Mouse (Mus musculus) kidney, postnatal 0 days (tissue): ENCODE measurements at regions not wholly inside any gene's neighbourhood (a gene's known extent, or its start where the extent isn't known, plus 50 kb on each side); places are given as distances from the start of the nearest gene placed in this dataset.

Experiments
- ATAC-seq: fragments of 200-750 bp; cut with Nextera tagmentation; replicated peaks from 2 replicates; pipeline ENCODE4 v1.8.0; 2017; ENCODE audit warnings: low read depth, moderate number of reproducible peaks, moderate TSS enrichment, moderate library complexity; ENCODE audit not compliant: low FRiP score
- DNase-seq: peaks from one replicate; pipeline ENCODE4 v3.0.0-alpha.2; 2016; ENCODE audit warnings: low spot score
- H3K27ac ChIP-seq: fragments of 300-500 bp; sonication (generic); 2 replicates; pipeline ENCODE4 v1.5.1; 2014; ENCODE audit warnings: mild to moderate bottlenecking
- H3K27me3 ChIP-seq: fragments of 300-500 bp; sonication (generic); 2 replicates; pipeline ENCODE4 v1.6.1; 2014; ENCODE audit warnings: low read length, mixed read lengths; ENCODE audit not compliant: insufficient read depth
- H3K36me3 ChIP-seq: fragments of 300-500 bp; sonication (generic); 2 replicates; pipeline ENCODE4 v1.6.1; 2014; ENCODE audit warnings: low read length, mixed read lengths; ENCODE audit not compliant: insufficient read depth
- H3K4me1 ChIP-seq: fragments of 300-500 bp; sonication (generic); replicated peaks from 2 replicates; pipeline ENCODE4 v1.6.1; 2014; ENCODE audit warnings: antibody characterized with exemption, low read length, mixed read lengths; ENCODE audit not compliant: insufficient read depth
- H3K4me2 ChIP-seq: fragments of 300-500 bp; sonication (generic); 2 replicates; pipeline ENCODE4 v1.6.1; 2014; ENCODE audit warnings: mild to moderate bottlenecking, low read length, moderate library complexity, mixed read lengths
- H3K4me3 ChIP-seq: fragments of 300-500 bp; sonication (generic); replicated peaks from 2 replicates; pipeline ENCODE4 v1.5.1; 2014; ENCODE audit warnings: low read depth, low read length
- H3K9ac ChIP-seq: fragments of 300-500 bp; sonication (generic); 2 replicates; pipeline ENCODE4 v1.6.1; 2014; ENCODE audit warnings: low read depth, low read length
- H3K9me3 ChIP-seq: fragments of 300-500 bp; sonication (generic); replicated peaks from 2 replicates; pipeline ENCODE4 v1.6.1; 2016; ENCODE audit warnings: low read length, inconsistent platforms, mixed read lengths
- CTCF ChIP-seq: IDR thresholded peaks from 2 replicates; pipeline ENCODE4 v1.5.1; 2016; ENCODE audit warnings: antibody characterized with exemption, low read depth, mild to moderate bottlenecking, moderate library complexity
- WGBS: fragments of 180-500 bp; shearing (Covaris S2); extraction: QIAGEN DNeasy Blood & Tissue Kit; methylation state at CpG from one replicate; pipeline ENCODE4 v1.1.7; 2014; 5-methylcytosine and 5-hydroxymethylcytosine counted together

DNA sequence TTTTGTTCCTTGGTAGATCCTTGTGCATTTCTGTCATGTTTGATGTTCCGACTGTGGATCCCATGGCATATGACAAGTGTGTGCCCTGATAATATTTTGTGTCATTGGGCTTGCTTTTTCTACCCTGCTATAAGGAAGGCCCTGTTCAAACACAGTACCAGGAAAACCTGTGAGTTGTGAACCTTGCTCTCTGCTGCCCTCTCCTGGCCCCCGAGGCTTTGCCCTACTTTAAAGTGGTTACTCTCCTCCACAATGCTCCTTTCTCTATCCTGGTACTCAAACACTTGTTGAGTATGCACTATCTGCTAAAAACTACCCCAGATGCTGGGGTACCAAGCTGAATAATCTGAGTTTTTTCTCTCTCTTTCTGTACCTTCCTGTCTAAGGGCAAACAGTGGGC lies 62.1 kb upstream of the Mphosph6 start:
- ATAC-seq (no peak), DNase-seq (peak; percentile 74)
- H3K4me1 ChIP-seq: no peaks in the 10 kb centered on the region
- H3K36me3 ChIP-seq: no peaks in the 10 kb centered on the region
- no peaks in the 10 kb centered on the region for H3K9me3 ChIP-seq
- no peak overlapping the region for H3K9ac ChIP-seq
- H3K27me3 ChIP-seq: no peaks in the 10 kb centered on the region
- WGBS: 47% methylated on average over 2 of the region's 2 CpGs
- H3K4me3 ChIP-seq: no peak overlapping the region
- H3K27ac ChIP-seq: no peak overlapping the region
- no peak overlapping the region for H3K4me2 ChIP-seq
- peak; percentile 88 for TF ChIP-seq CTCF

DNA sequence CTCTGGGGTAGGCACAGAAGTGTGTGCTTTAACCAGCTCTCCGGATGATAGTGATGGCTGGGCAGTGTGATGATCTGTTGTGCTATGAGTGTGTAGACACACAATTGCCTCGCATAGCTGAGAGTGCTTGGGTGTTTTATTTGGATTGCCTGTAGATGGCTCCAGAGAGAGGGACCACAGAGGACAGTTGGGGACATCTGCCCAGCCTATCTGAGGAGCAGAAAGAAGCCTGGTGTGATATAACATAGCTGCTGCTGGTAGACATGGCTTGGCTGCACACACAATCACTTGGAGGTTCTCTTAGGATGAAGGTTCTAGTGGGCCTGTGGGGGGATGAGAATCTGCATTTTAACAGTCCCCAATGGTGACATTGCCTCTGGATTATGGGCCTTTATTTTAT lies 60.6 kb upstream of the Mphosph6 start:
- Histone ChIP-seq H3K9ac (no peak overlapping the region), H3K27me3 (no peaks in the 10 kb centered on the region), H3K4me1 (no peaks in the 10 kb centered on the region), H3K27ac (no peak overlapping the region), H3K4me3 (no peak overlapping the region), H3K4me2 (no peak overlapping the region), H3K9me3 (no peaks in the 10 kb centered on the region), H3K36me3 (no peaks in the 10 kb centered on the region)
- ATAC-seq (no peak), DNase-seq (no peak)
- TF ChIP-seq CTCF: peak; percentile 30; the same call in 1 of the 2 replicates
- 65% methylated on average over 2 of the region's 2 CpGs for WGBS

DNA sequence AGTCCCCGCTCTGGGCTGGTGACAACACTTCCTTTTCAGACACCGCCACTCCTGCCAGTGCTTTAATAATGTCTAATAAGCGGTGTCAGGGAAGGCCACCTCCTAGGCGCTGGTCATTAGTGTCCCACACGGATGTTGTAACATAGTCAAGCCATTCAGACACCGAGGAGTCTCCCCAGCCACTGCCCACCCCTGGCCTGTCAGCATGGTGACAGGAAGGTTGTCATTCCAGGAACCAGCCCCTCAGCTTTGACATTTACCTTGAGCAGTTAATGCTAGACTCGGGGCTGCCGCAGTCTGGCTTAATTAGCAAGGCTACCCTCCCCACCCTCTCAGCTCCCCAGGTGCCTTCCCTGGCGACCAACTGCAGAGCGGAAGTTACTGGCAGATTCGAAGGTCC lies 58.0 kb upstream of the Mphosph6 start:
- no peak for TF ChIP-seq CTCF
- no peaks in the 10 kb centered on the region for H3K36me3 ChIP-seq
- peak overlapping the region; percentile 13; the same call in 1 of the 2 replicates for H3K9ac ChIP-seq
- no peaks in the 10 kb centered on the region for H3K4me1 ChIP-seq
- 6% methylated on average over 11 of the region's 11 CpGs for WGBS
- H3K9me3 ChIP-seq: no peaks in the 10 kb centered on the region
- 0 out of 2 replicates have a peak, but pooled peaks have one; percentile 3 for ATAC-seq
- no peak overlapping the region for H3K4me3 ChIP-seq
- H3K27ac ChIP-seq: no peak overlapping the region
- peak overlapping the region; percentile 51 for H3K4me2 ChIP-seq
- H3K27me3 ChIP-seq: no peaks in the 10 kb centered on the region
- DNase-seq: no peak

DNA sequence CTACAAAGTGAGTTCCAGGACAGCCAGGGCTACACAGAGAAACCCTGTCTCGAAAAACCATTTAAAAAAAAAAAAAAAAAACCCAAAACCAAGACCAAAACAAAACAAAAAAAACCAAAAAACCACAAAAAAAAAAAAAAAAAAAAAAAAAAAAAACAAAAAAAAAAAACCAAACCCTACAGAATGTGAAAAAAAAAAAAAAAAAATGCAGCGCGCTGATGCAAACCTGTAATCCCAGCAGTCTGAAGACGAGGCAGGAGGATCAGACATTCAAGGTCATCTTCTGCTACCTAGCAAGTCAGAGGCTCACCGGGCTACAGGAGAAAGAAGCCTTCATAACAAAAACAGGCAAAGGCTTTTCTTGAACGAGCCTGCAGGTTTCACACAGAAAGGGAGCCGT lies 57.4 kb upstream of the Mphosph6 start:
- Histone ChIP-seq H3K27ac (no peak overlapping the region), H3K4me1 (no peaks in the 10 kb centered on the region), H3K9me3 (no peaks in the 10 kb centered on the region), H3K9ac (no peak overlapping the region), H3K36me3 (no peaks in the 10 kb centered on the region), H3K4me2 (no peak overlapping the region), H3K4me3 (no peak overlapping the region), H3K27me3 (no peaks in the 10 kb centered on the region)
- WGBS: 71% methylated on average over 7 of the region's 7 CpGs
- DNase-seq (no peak), ATAC-seq (no peak)
- TF ChIP-seq CTCF: no peak

DNA sequence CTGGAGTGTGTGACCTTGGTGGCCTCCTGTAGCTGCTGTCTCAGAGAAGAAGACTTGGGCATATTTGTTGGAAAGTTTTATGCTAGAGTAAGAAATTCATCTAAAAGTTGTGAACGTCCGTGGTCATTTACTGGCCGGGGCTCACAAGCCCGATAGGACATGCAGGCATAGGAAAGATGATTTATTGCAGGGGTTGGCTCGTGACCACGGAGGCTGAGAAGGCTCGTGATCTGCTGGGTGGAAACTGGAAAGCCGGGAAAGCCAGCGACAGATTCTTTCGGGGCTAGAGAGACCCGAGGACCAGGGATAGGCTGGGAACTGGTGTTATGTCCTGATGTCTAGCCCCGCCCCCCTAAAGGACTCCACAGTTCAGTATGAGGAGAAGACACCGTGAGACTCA lies 54.4 kb upstream of the Mphosph6 start:
- WGBS: 45% methylated on average over 13 of the region's 13 CpGs
- H3K4me1 ChIP-seq: peaks cover 4% of the 10 kb centered on the region; the same call in 1 of the 2 replicates
- ATAC-seq (no peak), DNase-seq (peak; percentile 54)
- H3K9me3 ChIP-seq: no peaks in the 10 kb centered on the region
- H3K9ac ChIP-seq: no peak overlapping the region
- TF ChIP-seq CTCF: no peak
- H3K27me3 ChIP-seq: no peaks in the 10 kb centered on the region
- no peaks in the 10 kb centered on the region for H3K36me3 ChIP-seq
- H3K27ac ChIP-seq: no peak overlapping the region
- H3K4me2 ChIP-seq: no peak overlapping the region
- no peak overlapping the region for H3K4me3 ChIP-seq

DNA sequence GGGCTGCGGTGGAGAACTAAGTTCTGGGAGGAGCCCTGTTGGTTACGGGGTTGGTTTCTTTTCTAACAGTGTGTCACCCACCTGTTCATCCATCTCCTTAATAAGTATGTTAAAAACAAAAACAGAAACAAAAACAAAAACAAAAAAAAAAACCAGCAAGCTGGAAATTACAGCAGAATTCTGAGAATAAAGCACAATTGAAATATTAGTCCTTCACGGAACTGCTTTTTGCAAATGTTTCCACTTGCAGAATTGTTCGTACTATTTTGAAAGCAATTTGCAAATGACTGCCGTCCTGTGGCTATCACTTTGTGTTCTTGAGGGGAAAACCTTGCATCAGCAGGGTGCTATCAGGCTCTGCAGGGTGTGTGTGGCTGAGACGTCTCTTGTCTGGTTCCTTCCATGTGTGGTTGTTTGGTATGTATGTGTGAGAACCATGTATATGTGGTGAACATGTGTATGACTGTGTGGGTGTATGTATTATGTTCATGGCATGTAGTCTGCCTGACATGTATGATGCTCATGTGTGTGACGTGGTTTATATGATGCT lies 53.3 kb upstream of the Mphosph6 start:
- H3K27ac ChIP-seq: no peak overlapping the region
- no peak for TF ChIP-seq CTCF
- H3K4me3 ChIP-seq: no peak overlapping the region
- H3K9ac ChIP-seq: no peak overlapping the region
- H3K36me3 ChIP-seq: no peaks in the 10 kb centered on the region
- 88% methylated on average over 7 of the region's 7 CpGs for WGBS
- no peak overlapping the region for H3K4me2 ChIP-seq
- peaks cover 4% of the 10 kb centered on the region; the same call in 1 of the 2 replicates for H3K4me1 ChIP-seq
- DNase-seq (no peak), ATAC-seq (no peak)
- no peaks in the 10 kb centered on the region for H3K9me3 ChIP-seq
- no peaks in the 10 kb centered on the region for H3K27me3 ChIP-seq

DNA sequence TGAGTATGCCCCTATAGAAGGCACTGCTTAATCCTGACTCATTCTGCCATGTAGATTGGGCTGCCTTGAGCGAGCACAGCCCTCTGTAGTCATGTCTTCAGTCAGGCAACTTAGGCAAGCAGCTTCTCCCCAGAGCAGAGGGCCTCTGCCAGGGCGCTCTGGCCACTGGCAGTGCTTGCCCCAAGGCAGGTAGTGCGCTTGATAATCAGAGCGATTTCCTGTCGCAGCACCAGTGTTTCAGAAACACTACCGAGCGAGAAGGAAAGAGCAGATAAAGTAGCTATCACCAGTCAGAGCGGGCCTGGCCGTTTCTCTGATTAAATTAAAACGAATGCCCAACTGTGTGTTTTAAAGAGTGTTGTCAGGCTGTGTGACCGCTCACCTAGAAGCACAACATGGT lies 52.6 kb upstream of the Mphosph6 start:
- ATAC-seq: no peak
- Histone ChIP-seq H3K4me2 (no peak overlapping the region), H3K4me1 (peaks cover 4% of the 10 kb centered on the region; the same call in 1 of the 2 replicates), H3K36me3 (no peaks in the 10 kb centered on the region), H3K4me3 (no peak overlapping the region), H3K27ac (no peak overlapping the region), H3K9me3 (no peaks in the 10 kb centered on the region), H3K27me3 (no peaks in the 10 kb centered on the region), H3K9ac (no peak overlapping the region)
- no peak for DNase-seq
- TF ChIP-seq CTCF: no peak
- WGBS: 83% methylated on average over 11 of the region's 11 CpGs
